Mouse (Mus musculus) liver, embryonic 14.5 days (tissue): Measurements from ENCODE around the gene Chid1.
A peak's percentile ranks its signal among the peaks of the same experiment; 100 is the strongest.

Experiments
- CTCF ChIP-seq: IDR thresholded peaks from 2 replicates; pipeline ENCODE4 v1.5.1; 2016; ENCODE audit warnings: antibody characterized with exemption, low read depth, control low read depth
- EP300 ChIP-seq: IDR thresholded peaks from 2 replicates; pipeline ENCODE4 v1.6.1; 2016; ENCODE audit warnings: antibody characterized with exemption, low read depth

DNA sequence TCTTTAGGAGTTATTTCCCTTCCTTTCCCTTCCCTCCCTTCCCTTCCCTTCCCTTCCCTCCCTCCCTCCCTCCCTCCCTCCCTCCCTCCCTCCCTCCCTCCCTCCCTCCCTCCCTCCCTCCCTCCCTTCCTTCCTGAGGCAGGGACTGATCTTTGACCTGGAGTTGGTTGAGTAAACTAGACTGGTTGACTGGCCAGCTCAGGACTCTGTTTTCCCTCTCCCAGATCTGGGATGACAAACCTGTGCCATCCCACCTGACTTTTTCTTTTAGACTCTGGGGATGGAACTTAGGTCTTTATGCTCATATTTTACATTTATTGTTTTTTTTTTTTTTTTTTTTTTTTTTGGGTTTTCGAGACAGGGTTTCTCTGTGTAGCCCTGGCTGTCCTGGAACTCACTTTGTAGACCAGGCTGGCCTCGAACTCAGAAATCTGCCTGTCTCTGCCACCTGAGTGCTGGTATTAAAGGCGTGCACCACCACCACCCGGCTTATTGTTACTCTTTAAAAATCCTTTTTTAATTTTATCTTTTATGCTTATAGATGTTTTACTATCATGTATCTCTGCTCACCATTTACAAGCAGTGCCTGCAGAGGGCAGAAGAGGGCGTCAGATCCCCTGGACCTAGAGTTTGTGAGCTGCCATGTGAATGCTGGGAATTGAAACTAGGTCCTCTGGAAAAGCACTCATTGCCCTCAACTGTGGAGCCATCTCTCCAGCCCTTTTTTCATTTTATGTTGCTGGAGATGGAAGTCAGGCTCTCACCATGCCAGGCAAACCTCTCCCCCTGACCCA is 44.6 kb upstream of the Chid1 start:
- TF ChIP-seq CTCF (peak; percentile 67), EP300 (no peak)
